Mouse (Mus musculus): ENCODE data around the gene Nup93. TPM values are rescaled to one million over a fixed set of nuclear protein-coding genes. Genes with fewer than 3 reads are reported as not detected.

Nup93 gene
- polyA plus RNA-seq, 1 experiment from 2014 or later = 99.9 TPM

- ATAC-seq (ENCODE audit: borderline replicate concordance, extremely low read depth, low FRiP score, low TSS enrichment) = peak; percentile 25; the same call in 1 of the 2 replicates
These were observed 119.0 kb downstream of the Nup93 start for GRCm38 (mm10) chr8:94333345-94333744.

GRCm38 (mm10) chr8:94337559-94337958 lies 123.2 kb downstream of the Nup93 start:
- WGBS = 75% methylated on average over 8 of the region's 8 CpGs
- H3K4me3 ChIP-seq = no peak overlapping the region
- no peak for ATAC-seq (ENCODE audit: borderline replicate concordance, extremely low read depth, low FRiP score, low TSS enrichment)

More at GRCm38 (mm10) chr8:94333345-94333744, 119.0 kb downstream of the Nup93 start:
- no peak overlapping the region for H3K4me3 ChIP-seq
- H3K27ac ChIP-seq = no peak overlapping the region
- H3K27me3 ChIP-seq = no peaks in the 10 kb centered on the region
- H3K9ac ChIP-seq = no peak overlapping the region
- H3K36me3 ChIP-seq = no peaks in the 10 kb centered on the region
- H3K9me3 ChIP-seq = no peaks in the 10 kb centered on the region
- H3K4me1 ChIP-seq = no peaks in the 10 kb centered on the region
- 47% methylated on average over 5 of the region's 5 CpGs for WGBS
- H3K4me2 ChIP-seq = no peak overlapping the region

GRCm38 (mm10) chr8:94340796-94341195 lies 126.4 kb downstream of the Nup93 start:
- Histone ChIP-seq H3K4me2 (no peak overlapping the region), H3K4me1 (no peaks in the 10 kb centered on the region), H3K27ac (no peak overlapping the region), H3K36me3 (no peaks in the 10 kb centered on the region), H3K4me3 (no peak overlapping the region), H3K9ac (no peak overlapping the region), H3K27me3 (no peaks in the 10 kb centered on the region), H3K9me3 (no peaks in the 10 kb centered on the region)
- 66% methylated on average over 7 of the region's 7 CpGs for WGBS
- no peak for ATAC-seq (ENCODE audit: borderline replicate concordance, extremely low read depth, low FRiP score, low TSS enrichment)

More at GRCm38 (mm10) chr8:94337559-94337958, 123.2 kb downstream of the Nup93 start:
- Histone ChIP-seq H3K4me2 (no peak overlapping the region), H3K27me3 (no peaks in the 10 kb centered on the region), H3K9ac (no peak overlapping the region), H3K9me3 (no peaks in the 10 kb centered on the region), H3K27ac (no peak overlapping the region), H3K4me1 (no peaks in the 10 kb centered on the region), H3K36me3 (no peaks in the 10 kb centered on the region)

- ATAC-seq (ENCODE audit: borderline replicate concordance, extremely low read depth, low FRiP score, low TSS enrichment) = no peak
- no peaks in the 10 kb centered on the region for H3K4me1 ChIP-seq
- H3K27me3 ChIP-seq = no peaks in the 10 kb centered on the region
- no peak overlapping the region for H3K4me2 ChIP-seq
- no peak overlapping the region for H3K4me3 ChIP-seq
- no peak overlapping the region for H3K27ac ChIP-seq
- H3K9ac ChIP-seq = no peak overlapping the region
- 87% methylated on average over 10 of the region's 10 CpGs for WGBS
- no peaks in the 10 kb centered on the region for H3K36me3 ChIP-seq
- H3K9me3 ChIP-seq = no peaks in the 10 kb centered on the region
These were observed 128.3 kb downstream of the Nup93 start for GRCm38 (mm10) chr8:94342691-94343090.

- Histone ChIP-seq H3K36me3 (no peaks in the 10 kb centered on the region), H3K4me1 (no peaks in the 10 kb centered on the region), H3K27ac (no peak overlapping the region), H3K27me3 (no peaks in the 10 kb centered on the region), H3K9ac (no peak overlapping the region), H3K4me2 (no peak overlapping the region), H3K4me3 (no peak overlapping the region), H3K9me3 (no peaks in the 10 kb centered on the region)
- ATAC-seq (ENCODE audit: borderline replicate concordance, extremely low read depth, low FRiP score, low TSS enrichment) = no peak; the same call in 1 of the 2 replicates
- WGBS = 10% methylated on average over 6 of the region's 6 CpGs
These were observed 128.9 kb downstream of the Nup93 start for GRCm38 (mm10) chr8:94343290-94343689.

GRCm38 (mm10) chr8:94343778-94344320 lies 129.5 kb downstream of the Nup93 start:
- Histone ChIP-seq H3K4me3 (no peak overlapping the region), H3K4me2 (no peak overlapping the region), H3K9ac (no peak overlapping the region), H3K9me3 (no peaks in the 10 kb centered on the region), H3K27me3 (no peaks in the 10 kb centered on the region), H3K27ac (no peak overlapping the region), H3K4me1 (no peaks in the 10 kb centered on the region), H3K36me3 (no peaks in the 10 kb centered on the region)
- WGBS = 86% methylated on average over 11 of the region's 11 CpGs
- no peak for ATAC-seq (ENCODE audit: borderline replicate concordance, extremely low read depth, low FRiP score, low TSS enrichment)

GRCm38 (mm10) chr8:94345657-94346056 lies 131.3 kb downstream of the Nup93 start:
- Histone ChIP-seq H3K4me1 (no peaks in the 10 kb centered on the region), H3K27ac (no peak overlapping the region), H3K27me3 (no peaks in the 10 kb centered on the region), H3K9me3 (no peaks in the 10 kb centered on the region), H3K4me3 (no peak overlapping the region), H3K4me2 (no peak overlapping the region), H3K9ac (no peak overlapping the region), H3K36me3 (no peaks in the 10 kb centered on the region)
- no peak for ATAC-seq (ENCODE audit: borderline replicate concordance, extremely low read depth, low FRiP score, low TSS enrichment)
- 80% methylated on average over 4 of the region's 4 CpGs for WGBS

- no peaks in the 10 kb centered on the region for H3K9me3 ChIP-seq
- H3K27me3 ChIP-seq = no peaks in the 10 kb centered on the region
- WGBS = 92% methylated on average over 13 of the region's 13 CpGs
- no peak overlapping the region for H3K4me3 ChIP-seq
- H3K4me1 ChIP-seq = no peaks in the 10 kb centered on the region
- no peaks in the 10 kb centered on the region for H3K36me3 ChIP-seq
- H3K9ac ChIP-seq = no peak overlapping the region
- H3K27ac ChIP-seq = no peak overlapping the region
- H3K4me2 ChIP-seq = no peak overlapping the region
- no peak for ATAC-seq (ENCODE audit: borderline replicate concordance, extremely low read depth, low FRiP score, low TSS enrichment)
These were observed 131.9 kb downstream of the Nup93 start for GRCm38 (mm10) chr8:94346264-94346663.

- no peaks in the 10 kb centered on the region for H3K9me3 ChIP-seq
- no peaks in the 10 kb centered on the region for H3K36me3 ChIP-seq
- 44% methylated on average over 9 of the region's 9 CpGs for WGBS
- no peak overlapping the region for H3K4me3 ChIP-seq
- no peak overlapping the region for H3K9ac ChIP-seq
- H3K27me3 ChIP-seq = no peaks in the 10 kb centered on the region
- H3K27ac ChIP-seq = no peak overlapping the region
- no peaks in the 10 kb centered on the region for H3K4me1 ChIP-seq
- H3K4me2 ChIP-seq = no peak overlapping the region
- ATAC-seq (ENCODE audit: borderline replicate concordance, extremely low read depth, low FRiP score, low TSS enrichment) = peak; percentile 44; the same call in 1 of the 2 replicates
These were observed 134.1 kb downstream of the Nup93 start for GRCm38 (mm10) chr8:94348425-94348824.

GRCm38 (mm10) chr8:94354069-94354531 lies 139.7 kb downstream of the Nup93 start:
- Histone ChIP-seq H3K9ac (no peak overlapping the region), H3K4me2 (no peak overlapping the region), H3K36me3 (no peaks in the 10 kb centered on the region), H3K9me3 (no peaks in the 10 kb centered on the region), H3K4me1 (peaks cover 10% of the 10 kb centered on the region), H3K27me3 (no peaks in the 10 kb centered on the region), H3K27ac (no peak overlapping the region), H3K4me3 (no peak overlapping the region)
- 66% methylated on average over 7 of the region's 7 CpGs for WGBS
- ATAC-seq (ENCODE audit: borderline replicate concordance, extremely low read depth, low FRiP score, low TSS enrichment) = no peak

GRCm38 (mm10) chr8:94354571-94354970 lies 140.2 kb downstream of the Nup93 start:
- 36% methylated on average over 4 of the region's 4 CpGs for WGBS

GRCm38 (mm10) chr8:94357220-94357619 lies 142.9 kb downstream of the Nup93 start:
- Histone ChIP-seq H3K9me3 (no peaks in the 10 kb centered on the region), H3K4me3 (no peak overlapping the region), H3K27me3 (no peaks in the 10 kb centered on the region), H3K4me2 (no peak overlapping the region), H3K27ac (no peak overlapping the region), H3K4me1 (peaks cover 10% of the 10 kb centered on the region), H3K9ac (no peak overlapping the region), H3K36me3 (no peaks in the 10 kb centered on the region)
- WGBS = 61% methylated on average over 6 of the region's 6 CpGs
- no peak for ATAC-seq (ENCODE audit: borderline replicate concordance, extremely low read depth, low FRiP score, low TSS enrichment)

More at GRCm38 (mm10) chr8:94354571-94354970, 140.2 kb downstream of the Nup93 start:
- peak; percentile 32; the same call in 1 of the 2 replicates for ATAC-seq (ENCODE audit: borderline replicate concordance, extremely low read depth, low FRiP score, low TSS enrichment)
- Histone ChIP-seq H3K9ac (no peak overlapping the region), H3K9me3 (no peaks in the 10 kb centered on the region), H3K4me1 (peaks cover 10% of the 10 kb centered on the region), H3K27ac (no peak overlapping the region), H3K27me3 (no peaks in the 10 kb centered on the region), H3K36me3 (no peaks in the 10 kb centered on the region), H3K4me3 (no peak overlapping the region), H3K4me2 (no peak overlapping the region)
